Mouse (Mus musculus) right cerebral cortex, postnatal 10 days (tissue): Measurements from ENCODE around the gene Syngr3.
"Not testable (repeated sequence)": the region's sequence is repeated elsewhere in the genome, so short reads cannot be mapped to it uniquely, and the experiment has no call there.

ENCODE experiments used
- DNase-seq, 2 experiments: peaks; one replicate each; pipeline ENCODE4 v3.0.0; 2021; ENCODE audit warnings: low spot score in 2 of 2

The Syngr3 gene

GRCm38 (mm10) chr17:24719494-24720222 is 29.9 kb upstream of the Syngr3 start:
- peak; percentile 100 for DNase-seq

- not testable (repeated sequence) for DNase-seq
Observed at GRCm38 (mm10) chr17:24718938-24719337, 29.2 kb upstream of the Syngr3 start.

- DNase-seq, result no peak
Observed at GRCm38 (mm10) chr17:24717943-24718342, 28.2 kb upstream of the Syngr3 start, which contains the start of the genes Rnf151 and Rps2. Gene Rnf151, minus strand, starts transcription at chr17:24718063. Gene Rps2, plus strand, starts transcription at chr17:24718116.

DNA sequence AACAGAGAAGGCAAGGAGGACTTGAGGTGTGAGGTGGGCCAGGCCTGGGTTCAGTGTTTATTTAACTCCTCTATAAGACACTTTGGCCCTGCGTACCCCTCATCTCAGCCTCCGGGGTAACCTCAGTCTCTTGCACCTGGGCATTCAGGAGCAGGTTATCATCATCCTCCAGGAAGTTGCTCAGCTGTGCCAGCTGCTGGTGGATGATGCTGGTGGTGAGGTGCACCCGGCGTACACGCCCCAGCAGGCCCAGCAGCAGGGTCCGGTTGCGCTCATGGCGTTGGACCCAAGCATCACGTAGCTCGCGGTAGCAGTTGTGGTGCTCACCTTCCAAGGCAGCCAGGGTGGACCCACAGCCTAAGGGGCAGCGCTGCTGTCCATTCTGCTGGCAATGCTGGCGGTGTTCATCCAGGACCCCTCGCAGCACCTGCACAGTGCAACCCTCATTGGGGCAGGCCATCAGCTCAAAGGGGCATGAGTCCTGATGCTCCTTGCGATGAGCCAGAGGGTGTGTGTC is 26.5 kb upstream of the Syngr3 start:
- DNase-seq, result peak in 1 of 2 experiments; percentile 35

DNA sequence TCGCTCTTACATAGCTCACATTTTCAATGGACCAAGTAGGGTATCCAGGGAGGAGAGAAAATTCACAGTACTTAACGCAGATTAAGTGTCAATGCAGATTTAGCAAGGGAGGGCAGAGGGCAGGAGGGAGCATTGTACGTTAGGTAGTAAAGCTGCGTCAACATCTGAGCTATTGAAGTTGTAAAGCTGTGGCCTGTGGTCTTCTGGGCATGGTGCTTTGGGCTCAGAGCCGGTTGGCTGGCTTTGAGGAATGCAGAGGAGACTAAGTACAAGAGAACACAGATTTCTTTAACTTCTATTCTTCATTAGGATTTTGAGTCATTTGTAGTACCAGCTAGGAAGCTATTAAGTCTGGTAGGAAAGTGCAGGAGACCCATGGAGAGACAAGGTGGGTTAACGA is 25.8 kb upstream of the Syngr3 start:
- no peak for DNase-seq

- no peak for DNase-seq
Observed at GRCm38 (mm10) chr17:24708646-24709045, 18.9 kb upstream of the Syngr3 start.

DNA sequence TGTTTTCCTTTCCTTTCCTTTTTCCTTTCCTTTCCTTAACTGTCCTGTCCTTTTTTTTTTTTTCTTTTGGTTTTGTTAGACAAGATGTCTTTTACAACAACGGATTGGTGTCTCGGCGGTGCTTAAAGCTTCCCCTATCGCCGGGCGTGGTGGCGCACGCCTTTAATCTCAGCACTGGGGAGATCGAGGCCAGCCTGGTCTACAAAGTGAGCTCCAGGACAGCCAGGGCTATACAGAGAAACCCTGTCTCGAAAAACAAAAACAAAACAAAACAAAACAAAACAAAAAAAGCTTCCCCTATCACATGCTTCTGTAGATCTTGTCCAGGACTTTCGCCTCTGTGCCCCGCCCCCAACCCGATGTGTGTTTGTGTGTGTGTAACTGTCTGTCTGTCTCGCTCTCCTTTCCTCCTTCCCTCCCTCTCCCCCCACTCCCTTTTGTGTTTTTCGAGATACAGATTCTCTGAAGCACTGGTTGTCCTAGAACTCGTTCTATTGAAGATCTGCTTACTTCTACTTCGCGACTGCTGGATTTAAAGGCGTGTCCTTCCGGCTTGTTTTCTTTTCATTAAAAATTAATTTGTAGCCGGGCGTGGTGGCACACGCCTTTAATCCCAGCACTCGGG is 18.2 kb upstream of the Syngr3 start:
- DNase-seq, result no peak

GRCm38 (mm10) chr17:24706982-24707800 is 17.4 kb upstream of the Syngr3 start, which contains the start of gene Tbl3:
Gene Tbl3, minus strand, starts transcription at chr17:24707660.
- peak; percentile 97 for DNase-seq

DNA sequence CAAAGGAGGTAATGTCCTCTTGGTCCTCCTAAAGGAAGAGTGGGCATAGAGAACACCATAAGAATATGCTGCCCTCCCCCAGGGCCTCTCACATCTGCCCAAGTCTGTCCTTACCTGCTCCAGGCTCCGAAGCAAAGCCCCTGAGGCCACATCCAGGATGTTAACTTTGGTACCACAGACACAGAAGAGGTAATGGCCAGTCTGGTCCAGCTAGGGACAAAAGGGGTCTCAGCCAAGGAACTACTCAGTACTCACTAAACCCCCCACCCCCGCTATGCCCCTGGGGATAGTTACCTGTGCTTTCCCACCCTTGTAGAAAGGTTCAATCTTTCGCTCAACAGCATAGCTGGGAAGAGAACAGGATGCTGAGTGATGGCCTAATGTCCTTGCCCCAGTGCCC is 16.1 kb upstream of the Syngr3 start:
- peak in 1 of 2 experiments; percentile 29 for DNase-seq

- DNase-seq, result no peak
Observed at GRCm38 (mm10) chr17:24701251-24701650, 11.5 kb upstream of the Syngr3 start.

DNA sequence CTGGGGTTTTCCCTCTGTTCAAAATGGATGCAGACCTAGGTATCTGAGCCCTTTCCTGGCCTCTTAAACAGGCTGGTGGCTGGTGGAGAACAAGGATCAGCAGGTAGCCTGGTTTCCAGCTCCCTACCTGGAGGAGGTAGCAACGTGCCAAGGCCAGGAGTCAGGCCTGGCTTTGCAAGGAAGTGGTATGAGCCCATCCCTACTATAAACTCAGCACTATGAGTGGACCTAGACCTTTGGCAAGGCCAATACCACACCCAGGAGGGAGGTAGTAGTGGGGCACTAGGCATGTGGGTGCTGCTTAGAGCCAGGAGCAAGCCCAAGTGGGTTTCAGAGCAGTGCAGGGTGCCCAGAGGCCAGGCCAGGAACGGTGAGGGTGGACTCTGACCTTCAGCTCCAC is 9.7 kb upstream of the Syngr3 start:
- DNase-seq, result no peak

DNA sequence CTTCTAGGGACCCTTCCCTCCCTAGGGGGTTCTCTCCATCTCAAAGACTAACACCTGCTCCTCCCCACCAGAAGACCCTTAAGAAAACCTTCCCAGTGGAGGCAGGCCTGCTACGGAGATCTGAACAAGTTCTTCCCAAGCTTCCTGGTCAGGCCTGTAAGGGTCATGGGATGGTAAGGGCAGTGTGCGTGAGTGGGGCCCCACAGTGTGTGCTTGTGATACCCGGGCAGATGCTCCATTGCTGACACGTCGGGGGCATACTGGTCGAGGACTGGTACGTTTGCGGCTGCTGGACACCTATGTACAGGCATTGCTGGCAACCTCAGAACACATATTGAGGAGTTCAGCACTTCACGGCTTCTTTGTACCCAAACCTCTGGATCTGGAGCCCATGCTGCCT is 9.0 kb upstream of the Syngr3 start:
- no peak for DNase-seq

DNA sequence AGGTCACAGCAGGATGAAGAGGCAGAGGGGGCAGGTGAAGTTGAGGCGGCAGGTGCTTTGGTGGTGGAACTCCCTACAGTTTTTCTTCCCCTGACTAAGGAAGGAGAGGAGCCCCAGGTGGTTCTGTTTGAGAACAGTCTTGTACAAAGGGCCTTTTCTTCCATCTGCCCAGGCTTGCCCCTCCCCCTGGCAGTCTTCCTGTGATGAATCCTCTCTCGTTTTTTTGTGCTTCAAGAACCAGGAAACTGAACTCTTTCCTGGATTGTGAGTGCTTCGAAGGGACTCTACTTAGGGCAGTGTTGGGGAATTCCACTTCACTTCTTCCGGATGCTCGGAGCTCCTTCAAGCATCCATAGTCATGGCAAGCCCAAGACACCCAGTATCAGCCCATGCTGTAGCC is 8.2 kb upstream of the Syngr3 start:
- no peak for DNase-seq

- DNase-seq, result peak; percentile 90
Observed at GRCm38 (mm10) chr17:24696011-24696697, 6.4 kb upstream of the Syngr3 start, which contains the start of the genes Gfer and Noxo1. Gene Gfer, minus strand, starts transcription at chr17:24696156. Gene Noxo1, plus strand, starts transcription at chr17:24696234.

DNA sequence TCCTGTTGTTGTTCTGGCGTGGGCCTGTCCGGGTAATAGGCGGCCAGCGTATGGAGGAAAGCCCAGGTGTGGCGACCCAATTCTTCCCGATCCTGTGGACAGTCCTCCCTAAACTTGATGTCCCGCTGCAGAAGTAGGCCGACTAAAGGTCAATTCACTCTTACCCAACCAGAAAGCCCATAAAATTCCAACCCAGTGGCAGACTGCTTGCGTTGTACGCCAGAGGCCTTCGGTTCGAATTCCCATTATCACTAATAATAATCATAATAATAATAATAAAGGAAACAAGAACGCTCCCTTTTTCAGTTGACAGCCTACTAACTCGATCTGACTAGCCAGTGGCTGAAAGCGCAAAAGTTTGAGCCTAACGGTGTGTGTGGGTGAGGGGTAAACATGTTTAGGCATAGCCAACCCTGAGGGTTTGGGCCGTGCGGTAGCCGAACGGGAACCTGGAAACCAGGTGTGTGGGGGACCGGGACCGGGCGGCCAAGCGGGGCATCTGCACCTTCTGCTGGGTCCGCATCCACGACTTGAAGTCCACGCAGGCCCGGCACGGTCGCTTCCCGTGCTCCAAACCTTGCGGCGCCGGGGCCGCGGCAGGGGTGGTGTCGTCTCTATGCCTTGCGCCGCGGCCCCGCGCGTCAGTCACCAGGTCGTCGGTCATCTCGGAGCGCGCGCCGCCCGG is 5.7 kb upstream of the Syngr3 start:
- no peak for DNase-seq

GRCm38 (mm10) chr17:24692385-24692784 is 2.6 kb upstream of the Syngr3 start:
- DNase-seq, result no peak

DNA sequence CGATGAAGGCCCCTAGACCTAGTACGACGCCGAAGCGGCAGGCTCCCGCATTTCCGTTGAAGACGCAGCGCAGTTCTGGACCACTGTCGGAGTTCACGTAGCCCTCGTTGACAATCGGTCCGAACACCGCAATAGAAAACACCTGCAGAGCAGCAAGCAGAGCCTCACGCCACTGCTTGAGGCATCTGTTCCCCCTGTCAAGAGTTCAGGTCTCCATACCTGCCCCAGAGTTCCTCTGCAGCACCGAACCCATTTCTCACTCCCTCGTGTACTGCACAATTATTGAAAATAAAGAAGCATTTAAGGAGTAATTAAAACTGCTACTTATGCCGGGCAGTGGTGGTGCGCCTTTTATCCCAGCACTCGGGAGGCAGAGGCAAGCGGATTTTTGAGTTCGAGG is 2.2 kb downstream of the Syngr3 start:
- DNase-seq, result no peak

DNA sequence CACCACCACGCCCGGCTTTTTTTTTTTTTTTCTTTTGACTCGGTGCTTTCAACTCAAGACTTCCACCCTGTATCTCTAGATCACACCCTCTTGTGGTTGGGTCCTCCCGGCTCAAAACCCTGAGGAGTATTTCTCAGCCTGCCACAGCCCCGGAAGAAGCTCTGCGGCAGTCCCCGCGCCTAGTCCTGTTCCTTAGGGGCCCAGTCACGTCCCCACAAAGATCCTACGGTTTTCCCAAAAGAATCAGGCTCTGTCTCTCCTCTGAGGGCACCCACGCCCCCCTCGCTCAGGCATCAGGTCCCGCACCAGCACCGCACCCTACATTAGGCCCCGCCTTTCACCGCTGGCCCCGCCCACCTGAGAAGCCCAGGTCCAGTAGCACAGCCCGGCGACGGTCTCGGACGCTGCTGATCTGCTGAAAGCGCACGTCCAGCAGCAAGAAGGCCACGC is 2.6 kb downstream of the Syngr3 start:
- DNase-seq, result peak in 1 of 2 experiments; percentile 46

- DNase-seq, result peak in 1 of 2 experiments; percentile 37
Observed at GRCm38 (mm10) chr17:24686514-24686913, 3.2 kb downstream of the Syngr3 start.

GRCm38 (mm10) chr17:24677500-24678080 is 12.2 kb downstream of the Syngr3 start:
- DNase-seq, result no peak
